Mouse (Mus musculus): ENCODE measurements around the gene Cep97. TPM values are rescaled to one million over a fixed set of nuclear protein-coding genes. Genes with fewer than 3 reads are reported as not detected.
"Not testable (repeated sequence)": the region's sequence is repeated elsewhere in the genome, so short reads cannot be mapped to it uniquely, and the experiment has no call there.

Gene Cep97
- total RNA-seq, 2 experiments from 2014 or later: 8.0 to 10.7 TPM

DNA sequence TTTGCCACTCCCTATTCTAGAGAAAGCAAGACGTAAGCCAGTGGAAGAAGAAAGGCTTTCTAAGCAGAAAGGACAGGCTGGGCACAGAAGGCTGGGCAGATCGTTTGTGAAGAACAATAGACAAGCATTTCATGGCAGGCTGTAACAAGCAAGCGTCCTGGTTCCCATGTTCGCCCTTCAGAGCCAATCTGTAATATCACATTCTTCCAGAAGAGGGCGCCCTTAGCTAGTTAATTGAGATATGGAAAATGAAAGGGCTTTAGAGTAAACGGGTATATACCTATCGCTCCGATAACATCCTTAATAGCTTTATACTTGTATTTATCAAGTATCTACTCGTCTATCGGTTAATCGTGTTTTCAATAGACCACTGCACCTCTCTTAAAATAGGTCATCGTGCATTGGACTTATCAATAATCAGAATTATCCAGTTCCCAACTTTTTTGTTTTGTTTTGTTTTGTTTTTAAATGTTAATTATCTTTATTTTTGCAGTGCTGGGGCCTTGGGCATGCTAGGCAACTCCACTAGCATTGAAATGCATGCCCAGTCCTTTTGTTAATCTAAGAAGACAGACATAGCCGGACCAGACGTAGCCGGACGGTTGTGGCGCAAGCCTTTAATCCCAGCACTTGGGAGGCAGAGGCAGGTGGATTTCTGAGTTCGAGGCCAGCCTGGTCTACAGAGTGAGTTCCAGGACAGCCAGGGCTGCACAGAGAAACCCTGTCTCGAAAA is 16.5 kb upstream of the Cep97 start:
- intact Hi-C loops (cut with DNase I): loop anchor here (5.0 to 10.0 kb wide), 2 partner anchors 116 to 184 kb away; no protein-coding TSS in a partner anchor
- peak; percentile 55 to 66 for DNase-seq (ENCODE audit: extremely low spot score in 1 of 2, low spot score in 2 of 2)

DNA sequence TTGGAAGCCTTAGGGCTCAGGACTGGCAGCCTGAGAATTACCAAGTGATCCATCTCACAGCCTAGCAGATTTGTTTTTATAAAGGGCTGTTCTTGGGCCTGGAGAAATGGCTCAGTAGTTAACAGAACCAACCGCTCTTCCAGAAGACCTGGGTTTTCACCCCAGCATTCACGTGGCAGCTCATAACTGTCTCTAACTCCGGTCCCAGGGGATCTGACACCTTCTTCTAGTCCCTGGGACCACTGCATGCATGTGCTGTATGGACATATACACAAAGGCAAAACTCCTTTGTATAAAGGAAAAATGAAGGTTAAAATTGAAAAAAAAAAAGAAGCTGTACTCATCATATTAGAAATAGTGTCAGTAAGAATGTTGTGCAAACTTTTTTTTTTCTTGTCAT is 15.8 kb upstream of the Cep97 start:
- DNase-seq (ENCODE audit: extremely low spot score in 1 of 2, low spot score in 2 of 2): no peak
- intact Hi-C loops (cut with DNase I): loop anchor here (5.0 to 10.0 kb wide), 2 partner anchors 117 to 184 kb away; no protein-coding TSS in a partner anchor

DNA sequence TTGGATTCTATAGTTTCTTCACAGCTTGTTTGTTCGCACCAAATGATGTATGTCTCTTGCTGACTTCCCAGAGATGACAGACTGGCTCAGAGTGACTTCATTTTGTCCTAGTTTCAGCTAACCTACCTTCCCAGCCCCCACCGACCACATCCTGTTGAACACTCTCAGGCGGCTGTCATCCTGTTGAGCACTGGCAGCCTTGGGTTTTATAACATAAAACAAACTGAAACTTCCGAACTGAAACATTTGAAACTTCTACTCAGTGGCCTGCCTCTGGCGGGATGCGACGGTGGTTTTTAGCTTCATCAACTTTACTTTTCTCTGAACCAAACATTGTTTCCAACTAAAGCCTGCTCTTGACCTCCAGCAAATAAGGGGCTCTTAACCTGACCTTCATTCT is 14.3 kb upstream of the Cep97 start:
- DNase-seq (ENCODE audit: extremely low spot score in 1 of 2, low spot score in 2 of 2): peak in 1 of 2 experiments; percentile 70
- intact Hi-C loops (cut with DNase I): no loop called here

GRCm38 (mm10) chr16:55947876-55948410 is 13.3 kb upstream of the Cep97 start:
- intact Hi-C loops (cut with DNase I); DNase-seq (ENCODE audit: extremely low spot score in 1 of 2, low spot score in 2 of 2): not testable (repeated sequence)

- no peak for DNase-seq (ENCODE audit: extremely low spot score in 1 of 2, low spot score in 2 of 2)
- intact Hi-C loops (cut with DNase I): no loop called here
Measured at GRCm38 (mm10) chr16:55947266-55947665, 12.6 kb upstream of the Cep97 start.

DNA sequence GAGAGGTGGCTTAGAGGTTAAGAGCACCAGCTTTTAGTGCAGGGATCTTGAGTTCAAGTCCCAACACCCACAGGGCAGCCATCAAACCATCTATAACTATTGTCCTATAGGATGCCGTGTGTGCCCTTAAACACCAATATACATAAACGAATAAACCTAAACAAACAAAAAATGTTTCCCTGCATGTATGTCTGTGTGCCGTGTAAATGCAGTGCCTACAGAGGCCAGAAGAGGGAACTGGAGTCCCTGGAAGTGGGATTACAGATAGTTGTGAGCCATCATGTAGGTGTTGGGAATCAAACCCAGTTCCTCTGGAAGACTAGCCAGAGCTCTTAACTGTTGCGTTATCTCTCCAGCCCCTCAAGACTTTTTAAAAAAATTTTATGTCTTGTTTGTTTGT is 6.1 kb upstream of the Cep97 start:
- intact Hi-C loops (cut with DNase I): no loop called here
- no peak for DNase-seq (ENCODE audit: extremely low spot score in 1 of 2, low spot score in 2 of 2)

GRCm38 (mm10) chr16:55939703-55940102 is 5.0 kb upstream of the Cep97 start:
- DNase-seq (ENCODE audit: extremely low spot score in 1 of 2, low spot score in 2 of 2): no peak
- intact Hi-C loops (cut with DNase I): no loop called here

DNA sequence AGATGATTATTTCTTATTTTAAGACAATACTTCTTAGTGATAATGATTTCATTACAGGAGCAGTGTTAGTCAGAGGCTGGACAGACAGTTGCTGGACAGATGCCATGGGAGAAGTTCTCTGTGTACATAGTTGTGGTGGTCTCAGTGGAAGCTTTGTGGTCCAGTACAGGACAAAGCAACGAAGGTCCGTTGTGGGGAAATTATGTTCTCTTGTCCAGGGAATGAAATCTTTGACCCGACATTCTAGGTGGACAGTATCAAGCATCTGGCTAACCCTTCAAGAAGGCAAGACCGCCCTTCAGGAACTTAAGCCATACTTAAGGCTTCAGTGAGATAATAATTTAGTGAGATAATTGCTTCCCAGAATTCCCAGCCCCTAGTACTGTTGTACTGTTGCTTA is 4.1 kb upstream of the Cep97 start:
- intact Hi-C loops (cut with DNase I): no loop called here
- no peak for DNase-seq (ENCODE audit: extremely low spot score in 1 of 2, low spot score in 2 of 2)

- intact Hi-C loops (cut with DNase I): no loop called here
- peak; percentile 14 to 64 for DNase-seq (ENCODE audit: extremely low spot score in 1 of 2, low spot score in 2 of 2)
Measured at GRCm38 (mm10) chr16:55933681-55934343, 843 bp downstream of the Cep97 start.

- DNase-seq (ENCODE audit: extremely low spot score in 1 of 2, low spot score in 2 of 2): no peak
- intact Hi-C loops (cut with DNase I): no loop called here
Measured at GRCm38 (mm10) chr16:55924010-55924409, 10.6 kb downstream of the Cep97 start.

DNA sequence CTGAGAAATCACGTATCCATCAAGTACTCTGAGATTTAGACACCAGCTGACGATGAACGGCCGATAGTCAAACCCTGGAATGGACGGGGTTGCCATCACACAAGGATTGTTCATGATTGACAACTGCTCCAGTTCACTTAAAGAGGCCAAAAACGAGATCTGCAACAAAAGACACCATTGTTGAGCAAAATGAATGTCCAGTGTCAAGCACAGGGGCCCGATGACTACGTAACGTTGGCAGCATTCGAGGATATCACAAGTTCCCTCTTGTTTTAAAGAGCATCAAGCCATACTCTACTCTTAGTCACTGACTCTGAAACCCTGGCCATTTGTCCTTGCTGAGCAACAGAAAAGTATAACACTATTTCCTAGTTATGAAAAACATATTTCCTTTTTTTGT is 12.6 kb downstream of the Cep97 start:
- intact Hi-C loops (cut with DNase I): no loop called here
- DNase-seq (ENCODE audit: extremely low spot score in 1 of 2, low spot score in 2 of 2): no peak

GRCm38 (mm10) chr16:55914716-55915115 is 19.9 kb downstream of the Cep97 start:
- DNase-seq (ENCODE audit: extremely low spot score in 1 of 2, low spot score in 2 of 2): no peak
- intact Hi-C loops (cut with DNase I): no loop called here

- DNase-seq (ENCODE audit: extremely low spot score in 1 of 2, low spot score in 2 of 2): no peak
- intact Hi-C loops (cut with DNase I): no loop called here
Measured at GRCm38 (mm10) chr16:55910208-55910793, 24.4 kb downstream of the Cep97 start.

GRCm38 (mm10) chr16:55906928-55907679 is 27.6 kb downstream of the Cep97 start:
- DNase-seq (ENCODE audit: extremely low spot score in 1 of 2, low spot score in 2 of 2): no peak
- intact Hi-C loops (cut with DNase I): no loop called here

- intact Hi-C loops (cut with DNase I): no loop called here
- no peak for DNase-seq (ENCODE audit: extremely low spot score in 1 of 2, low spot score in 2 of 2)
Measured at GRCm38 (mm10) chr16:55905370-55905769, 29.3 kb downstream of the Cep97 start.

DNA sequence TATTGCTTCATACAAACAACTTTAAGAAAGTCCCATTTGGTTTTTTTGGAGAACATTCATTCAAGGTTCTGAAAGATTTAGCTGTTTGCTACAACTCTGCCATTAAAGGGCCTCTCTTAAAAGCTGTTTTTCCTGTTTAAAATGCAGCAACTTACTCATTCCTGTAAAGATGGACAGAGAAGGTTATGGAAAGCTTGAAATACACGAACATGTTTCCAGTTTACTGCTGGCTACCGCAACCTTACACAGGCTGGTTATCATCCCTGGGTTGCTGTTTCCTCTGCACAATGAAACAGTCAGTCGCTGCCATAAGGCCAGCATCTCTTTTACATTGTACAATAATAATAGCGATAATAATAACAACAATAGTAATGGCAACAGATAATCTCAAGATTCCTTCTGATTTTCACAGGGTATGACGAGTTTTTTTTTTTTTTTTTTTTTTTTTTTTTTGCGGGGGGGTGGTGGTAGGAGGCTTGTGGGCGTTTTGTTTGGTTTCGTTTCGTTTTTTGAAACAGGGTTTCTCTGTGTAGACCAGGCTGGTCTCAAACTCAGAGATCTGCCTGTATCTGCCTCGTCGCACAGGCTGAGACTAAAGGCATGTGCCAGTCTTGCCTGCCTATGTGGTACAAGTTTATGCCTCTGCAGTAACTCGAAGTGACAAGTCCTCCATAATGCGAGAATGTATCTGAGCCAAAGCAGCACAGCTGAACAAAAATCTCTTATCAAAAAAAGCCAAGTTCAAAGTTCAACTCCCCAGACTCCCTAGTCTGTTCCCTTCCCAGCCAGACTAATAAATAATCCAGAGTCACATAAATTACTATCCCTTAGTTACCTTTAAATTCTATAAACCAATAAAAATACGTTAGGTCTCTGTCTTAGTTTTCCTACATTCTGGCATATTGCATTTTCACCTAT is 32.6 kb downstream of the Cep97 start:
- intact Hi-C loops (cut with DNase I): no loop called here
- DNase-seq (ENCODE audit: extremely low spot score in 1 of 2, low spot score in 2 of 2): no peak

DNA sequence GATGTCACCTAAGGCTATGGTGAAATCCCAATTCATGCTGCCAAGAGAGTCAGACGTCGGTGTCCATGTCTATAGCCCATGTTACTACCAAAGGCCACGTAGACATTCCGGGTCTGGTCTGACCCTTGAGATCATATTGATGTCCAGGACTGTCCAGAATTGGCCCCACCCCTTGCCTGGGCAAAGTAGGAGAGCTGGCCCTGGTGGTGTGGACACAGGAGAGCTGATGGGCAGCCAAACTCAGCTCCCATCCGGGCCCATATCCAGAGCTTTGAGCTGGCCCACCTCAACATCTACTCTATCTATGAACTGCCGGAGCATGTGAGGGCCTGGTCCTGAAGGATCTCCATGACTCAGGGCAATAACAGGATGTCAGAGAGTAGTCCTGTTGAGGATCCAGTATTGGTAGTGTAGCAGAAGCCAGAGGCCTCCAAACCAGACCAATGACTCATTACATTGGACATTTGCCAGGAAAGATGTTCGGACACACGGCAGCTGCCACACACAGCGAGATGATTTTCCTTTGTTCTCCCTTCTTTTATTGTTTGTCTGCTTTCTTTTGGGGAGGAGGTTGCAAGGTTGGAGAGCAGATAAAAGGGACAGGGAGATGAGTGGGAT is 36.2 kb downstream of the Cep97 start:
- no peak for DNase-seq (ENCODE audit: extremely low spot score in 1 of 2, low spot score in 2 of 2)
- intact Hi-C loops (cut with DNase I): no loop called here

DNA sequence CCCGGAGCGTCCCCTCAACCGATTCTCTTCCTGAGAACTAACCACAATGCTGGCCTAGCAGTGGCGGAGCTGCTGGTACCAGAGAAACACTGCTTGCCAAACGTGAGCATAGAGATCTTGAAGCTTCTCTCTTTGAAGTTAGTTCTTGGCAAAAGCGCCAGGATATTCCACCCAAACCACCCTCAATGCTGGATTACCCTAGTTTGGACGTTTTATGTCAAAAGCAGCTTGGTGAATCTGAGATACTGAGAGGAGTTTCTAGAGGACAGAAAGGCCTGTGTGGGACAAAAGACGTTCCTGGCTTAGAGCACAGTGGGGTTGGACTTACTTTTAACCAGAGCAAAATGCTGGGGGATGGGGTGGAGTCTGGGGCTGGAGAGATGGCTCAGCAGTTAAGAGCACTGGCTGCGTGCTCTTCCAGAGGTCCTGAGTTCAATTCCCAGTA is 39.0 kb downstream of the Cep97 start:
- intact Hi-C loops (cut with DNase I): no loop called here
- DNase-seq (ENCODE audit: extremely low spot score in 1 of 2, low spot score in 2 of 2): no peak
